Mouse (Mus musculus) kidney, adult 2 months (tissue): Measurements from ENCODE around the gene Fam19a3.

Experiments used
- CTCF ChIP-seq: fragments of 200-500 bp; conservative IDR thresholded peaks from 2 replicates; pipeline ENCODE4 v1.5.1; 2011; ENCODE audit warnings: low read depth, mild to moderate bottlenecking, control low read depth, low read length, moderate library complexity, mixed read lengths; ENCODE audit not compliant: insufficient read depth, insufficient read length
- POLR2A ChIP-seq: fragments of 200-500 bp; IDR thresholded peaks from one replicate; pipeline ENCODE4 v1.6.1; 2011; ENCODE audit warnings: low read depth, low read length, control low read depth

GRCm38 (mm10) chr3:104812254-104812653 lies 30.6 kb upstream of the Fam19a3 start:
- TF ChIP-seq CTCF (no peak), POLR2A (no peak)
